Mouse (Mus musculus): ENCODE data around the gene Arpp19.

Gene Arpp19

DNA sequence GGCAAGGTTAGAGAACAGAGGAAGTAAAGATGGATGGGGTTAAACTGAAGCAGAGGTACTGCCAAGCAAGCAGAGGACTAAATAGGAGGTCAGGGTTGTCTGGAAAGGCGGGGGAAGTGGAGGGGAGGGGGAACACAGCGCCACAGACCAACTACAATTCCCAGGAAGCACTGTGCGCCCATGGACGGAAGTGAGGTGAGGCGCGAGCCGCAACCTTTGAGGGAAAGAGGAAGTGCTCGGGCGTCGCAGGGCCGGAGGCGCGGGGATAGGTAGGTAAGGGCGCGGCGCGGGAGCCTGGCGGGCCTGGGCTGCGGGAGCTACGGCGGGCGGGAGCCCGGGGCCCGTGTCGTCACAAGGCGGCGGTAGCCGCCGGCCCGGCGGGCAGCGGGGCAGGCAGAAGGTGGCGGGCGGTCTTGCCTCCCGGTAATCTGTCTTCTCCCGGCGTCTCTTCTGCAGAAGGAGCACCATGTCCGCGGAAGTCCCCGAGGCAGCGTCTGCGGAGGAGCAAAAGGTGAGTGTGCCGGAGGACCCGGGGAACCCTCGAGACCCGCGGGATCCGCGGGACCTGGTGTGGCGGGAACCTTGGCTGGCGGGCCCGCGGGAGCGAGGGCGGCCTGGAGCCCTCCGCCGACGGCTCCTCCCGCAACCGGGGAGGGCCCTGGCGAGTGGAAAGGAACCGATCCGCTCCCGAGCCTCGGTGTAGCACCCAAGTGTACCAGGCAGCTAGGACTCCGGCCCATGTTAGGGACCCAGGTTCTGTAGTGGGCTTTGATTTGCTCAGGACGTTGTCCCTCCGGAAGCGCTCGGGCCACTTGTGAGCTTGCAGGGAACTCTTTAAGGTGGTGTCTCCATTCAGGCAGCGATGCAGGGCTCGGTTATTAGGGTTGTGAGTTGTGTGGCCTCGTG is at the start of gene Arpp19:
Gene Arpp19, plus strand, starts transcription at position 164 of the 906 bp plus-strand sequence.
- peak; percentile 81 for DNase-seq

DNA sequence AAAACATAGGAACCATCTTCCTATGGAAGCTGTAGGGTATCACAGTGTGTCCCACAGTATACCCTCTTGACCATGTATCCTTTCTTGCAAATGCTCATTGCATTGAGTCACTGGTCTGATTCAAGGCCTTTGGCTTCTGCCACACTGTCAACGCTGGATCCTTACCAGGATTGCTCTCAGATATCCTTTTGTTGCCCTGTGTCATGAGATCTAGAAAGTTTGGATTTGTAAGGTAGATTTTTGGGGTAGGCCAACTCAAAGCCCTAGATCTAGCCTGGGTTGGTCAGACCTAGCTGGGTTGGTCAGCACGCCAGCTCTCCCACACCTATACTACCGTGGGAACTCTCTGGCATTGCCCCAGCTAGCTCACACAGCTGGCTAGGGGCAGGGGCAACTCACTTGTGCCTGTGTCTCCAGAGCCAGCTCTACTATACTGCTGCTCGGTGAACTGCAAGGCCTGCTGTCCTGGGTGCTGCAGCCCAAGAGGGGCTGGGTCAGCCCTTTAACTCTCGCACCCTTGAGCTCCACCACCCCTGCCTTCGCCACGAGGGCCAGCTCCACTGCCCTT is 48.4 kb upstream of the Arpp19 start:
- DNase-seq = no peak

DNA sequence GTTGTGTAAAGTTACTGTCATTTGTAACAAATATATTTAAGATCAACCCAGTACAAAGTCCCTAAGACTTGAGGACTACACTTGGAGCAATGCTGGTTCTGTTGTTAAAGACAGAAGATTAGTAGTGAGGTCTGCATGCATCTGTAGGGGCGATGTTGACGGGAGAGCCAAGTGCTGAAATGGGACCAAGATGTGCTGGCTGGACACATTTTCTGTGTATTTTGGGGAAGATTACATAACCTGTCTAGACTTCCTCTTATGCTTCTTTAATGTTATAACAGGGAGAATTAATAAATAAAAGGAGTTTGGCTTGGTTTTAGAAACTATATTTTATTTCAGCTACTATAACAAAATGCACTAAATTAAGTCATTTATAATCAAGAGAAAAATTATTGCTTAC is 47.4 kb upstream of the Arpp19 start:
- DNase-seq = no peak

DNA sequence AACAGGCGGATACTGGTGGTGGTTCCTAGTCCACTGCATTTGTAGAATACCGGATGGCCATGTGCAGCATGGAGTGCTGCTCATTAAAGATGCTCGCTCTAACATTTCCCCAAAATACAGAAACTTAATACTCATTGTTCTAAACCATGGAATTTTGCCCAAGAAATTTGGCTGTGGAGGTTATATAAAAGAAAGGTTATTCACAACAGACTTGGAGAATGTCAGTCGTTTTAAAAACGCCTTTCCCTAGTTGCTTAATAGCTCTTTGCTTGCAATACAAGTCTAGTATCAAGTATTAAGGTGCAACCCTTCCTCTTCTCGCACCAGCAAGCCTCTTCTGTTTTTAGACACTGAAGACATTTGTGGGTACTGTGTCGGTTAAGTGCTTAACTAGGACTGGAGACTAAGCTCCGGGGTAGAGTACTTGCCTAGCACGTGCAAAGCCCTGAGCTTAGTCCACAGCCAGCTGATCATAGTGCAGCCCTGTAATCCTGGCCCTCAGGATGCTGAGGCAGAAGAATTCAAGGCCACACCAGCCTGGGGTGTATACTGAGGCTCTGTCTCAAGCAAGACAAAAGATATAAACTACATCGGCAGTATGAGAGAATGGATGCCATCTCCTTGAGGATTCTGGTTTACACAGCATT is 42.7 kb upstream of the Arpp19 start:
- no peak for DNase-seq

DNA sequence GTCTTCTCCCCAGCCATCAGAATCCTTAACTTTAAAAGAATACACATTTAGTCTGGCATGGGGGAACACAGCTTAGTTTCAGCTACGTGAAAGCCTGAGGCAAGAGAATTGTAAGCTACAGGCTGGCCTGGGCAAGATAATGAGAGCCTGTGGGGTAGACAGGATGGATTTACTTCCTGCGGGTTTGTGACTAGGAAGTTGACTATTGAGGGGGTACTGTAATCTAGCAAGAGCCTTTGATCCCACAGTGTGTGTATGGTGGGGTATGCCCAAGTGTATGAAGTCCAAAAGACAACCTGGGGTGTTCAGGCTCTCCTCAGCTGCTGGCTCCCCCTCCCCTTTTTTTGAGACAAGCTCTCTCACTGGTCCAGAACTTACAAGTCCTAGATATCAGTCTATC is 41.1 kb upstream of the Arpp19 start:
- DNase-seq = no peak

DNA sequence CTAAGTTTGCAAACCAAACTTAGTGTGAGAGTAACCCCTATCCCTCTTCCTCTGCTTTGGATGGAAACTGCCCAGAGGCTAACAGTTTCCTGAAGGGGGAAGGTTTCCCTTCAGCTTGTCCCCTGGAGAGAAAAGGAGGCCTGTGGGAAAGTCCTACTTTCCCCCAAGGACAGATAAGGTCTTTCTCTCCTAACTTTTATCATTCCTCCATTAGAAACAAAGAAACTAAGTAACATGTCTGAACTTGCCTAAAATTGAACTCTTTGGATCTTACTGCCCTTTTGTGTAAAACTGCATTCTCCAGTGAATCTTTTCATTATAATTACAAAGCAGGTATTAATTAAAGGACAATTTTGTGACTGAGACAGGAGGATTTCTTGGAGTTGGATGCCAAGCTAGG is 39.4 kb upstream of the Arpp19 start:
- DNase-seq = no peak

DNA sequence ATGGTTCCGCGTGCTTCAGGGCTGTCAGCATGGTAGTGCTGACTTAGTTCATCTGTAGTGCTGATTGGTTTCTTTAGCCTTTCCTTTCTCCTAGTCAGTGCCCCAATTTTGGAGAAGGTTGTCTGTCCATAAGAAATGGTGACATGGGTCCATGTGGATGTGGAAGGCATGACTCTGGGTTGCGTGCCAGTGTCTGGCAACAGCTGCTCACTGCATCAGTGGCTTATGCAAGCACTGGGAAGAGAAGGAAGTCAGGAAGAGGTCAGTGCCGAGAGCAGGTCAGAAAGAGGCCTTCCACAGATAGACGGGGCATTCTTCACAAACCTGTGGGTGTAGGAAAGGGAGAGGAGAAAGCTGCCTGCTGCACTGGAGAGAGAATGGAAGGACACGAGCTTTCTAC is 36.4 kb upstream of the Arpp19 start:
- no peak for DNase-seq

DNA sequence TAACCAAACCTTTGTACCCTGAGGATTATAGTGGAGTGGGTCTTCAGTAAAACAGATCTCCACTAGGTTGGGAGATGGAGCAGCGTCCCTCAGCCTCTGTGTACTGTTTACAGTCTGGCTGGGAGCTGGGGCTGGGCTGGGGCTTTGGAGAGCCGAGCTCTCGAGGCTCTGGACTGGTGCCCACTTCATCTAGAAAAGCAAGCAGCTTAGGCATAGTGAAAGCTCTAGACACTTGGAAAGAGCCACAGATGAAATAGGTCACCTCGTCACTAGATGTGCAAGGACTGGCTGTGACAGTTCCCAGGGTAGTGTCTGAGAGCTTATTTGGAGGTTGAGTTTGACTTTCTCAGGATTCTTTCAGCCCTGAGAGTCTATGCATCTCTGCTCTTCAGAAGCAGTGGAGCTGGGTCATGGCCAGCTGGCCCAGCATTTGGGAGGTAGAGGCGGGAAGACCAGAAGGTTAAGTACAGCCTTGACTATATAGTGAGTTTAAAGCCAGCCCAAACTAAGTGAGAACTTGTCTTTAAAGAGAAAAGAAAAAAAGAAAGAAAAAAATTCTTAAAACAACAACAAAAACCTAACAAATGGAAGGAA is 35.7 kb upstream of the Arpp19 start:
- DNase-seq = peak; percentile 50

DNA sequence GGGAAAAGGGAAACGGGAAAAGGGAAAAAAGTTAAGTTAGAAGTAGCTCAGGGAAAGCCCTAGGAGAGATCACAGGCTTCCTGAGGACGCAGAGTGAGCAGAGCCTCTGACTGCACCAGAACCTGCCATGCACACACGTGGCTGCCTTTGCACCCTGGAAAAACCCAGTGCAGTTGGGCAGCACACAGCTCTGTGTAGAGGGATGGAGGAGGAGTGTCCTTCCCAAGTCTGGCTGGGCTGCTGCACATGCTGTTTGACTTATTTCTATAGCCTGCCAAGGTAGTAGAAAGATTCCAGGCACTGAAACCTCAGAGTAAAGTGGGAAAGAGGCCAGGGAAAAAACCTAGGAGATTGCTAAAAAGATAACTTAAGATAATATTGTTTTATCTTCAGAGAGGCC is 35.2 kb upstream of the Arpp19 start:
- DNase-seq = no peak

DNA sequence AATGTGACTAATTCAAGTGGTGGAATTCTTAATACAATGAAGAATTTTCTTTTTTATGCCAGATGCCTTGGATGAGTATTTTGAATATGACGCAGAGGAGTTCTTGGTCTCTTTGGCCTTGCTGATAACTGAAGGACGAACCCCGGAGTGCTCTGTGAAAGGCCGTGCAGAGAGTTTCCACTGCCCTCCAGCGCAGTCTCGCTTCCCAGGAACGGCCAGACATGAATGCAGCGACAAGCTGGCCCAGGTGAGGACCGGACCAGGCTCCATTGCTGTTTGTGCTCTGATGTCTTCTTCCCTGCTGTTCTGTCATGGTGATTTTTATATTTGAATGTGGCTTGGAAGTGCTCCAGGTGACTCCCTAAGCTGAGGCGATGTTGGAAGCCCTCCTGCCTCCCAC is 33.2 kb upstream of the Arpp19 start:
- no peak for DNase-seq

DNA sequence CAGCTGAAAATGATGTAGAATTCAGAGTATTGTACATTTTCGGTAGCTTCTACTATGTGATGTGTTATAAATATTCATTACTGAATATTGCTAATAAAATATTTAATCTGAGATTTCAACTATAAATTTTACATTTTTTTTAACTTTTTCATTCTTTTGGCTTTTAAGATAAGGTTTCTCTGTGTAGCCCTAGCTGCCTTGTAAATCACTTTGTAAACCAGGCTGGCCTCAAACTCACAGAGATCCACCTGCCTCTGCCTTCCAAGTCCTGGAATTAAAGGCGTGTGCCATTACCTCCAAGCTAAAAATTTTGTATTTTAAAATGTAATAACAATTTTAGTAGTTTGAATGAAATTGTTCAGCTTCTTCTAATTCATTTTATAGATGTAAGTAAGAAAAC is 20.8 kb upstream of the Arpp19 start:
- no peak for DNase-seq

DNA sequence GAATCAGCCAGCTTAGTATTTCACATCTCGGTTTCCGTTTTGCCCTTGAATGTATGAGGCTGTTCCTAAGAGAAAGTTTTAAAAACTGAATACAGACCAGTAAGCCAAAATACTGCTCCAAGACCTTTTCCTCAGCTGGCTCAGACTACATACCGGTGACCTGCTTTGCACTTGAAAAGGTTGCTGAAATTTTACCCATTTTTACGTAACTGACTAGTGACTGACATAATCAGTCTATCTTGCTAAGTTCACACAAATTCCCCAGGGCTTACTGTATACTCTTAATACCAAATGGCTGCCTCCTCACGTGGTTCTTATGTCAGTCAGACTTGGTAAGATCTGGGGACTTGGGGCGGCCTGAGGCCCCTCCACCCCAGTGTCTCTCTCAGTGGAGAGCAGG is 18.2 kb upstream of the Arpp19 start:
- DNase-seq = no peak

DNA sequence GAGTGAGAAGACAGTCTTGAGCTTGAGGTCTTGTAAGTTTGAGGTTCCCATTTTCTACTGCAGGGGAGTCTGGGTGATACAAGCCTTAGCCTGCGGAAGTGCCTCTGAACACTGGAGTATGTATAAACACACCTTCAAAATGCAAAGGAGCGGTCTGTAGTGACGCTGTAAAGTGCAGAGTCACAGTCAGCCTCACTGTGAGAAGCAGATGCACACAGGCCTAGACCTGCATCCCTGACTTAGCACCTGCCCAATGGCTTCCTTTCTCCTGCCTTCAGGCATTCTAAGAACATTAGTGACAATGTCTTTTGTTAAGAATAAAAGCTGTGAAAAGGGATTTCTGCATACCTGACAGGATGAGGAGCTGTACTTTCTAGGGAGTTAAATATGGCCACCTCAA is 17.8 kb upstream of the Arpp19 start:
- no peak for DNase-seq

DNA sequence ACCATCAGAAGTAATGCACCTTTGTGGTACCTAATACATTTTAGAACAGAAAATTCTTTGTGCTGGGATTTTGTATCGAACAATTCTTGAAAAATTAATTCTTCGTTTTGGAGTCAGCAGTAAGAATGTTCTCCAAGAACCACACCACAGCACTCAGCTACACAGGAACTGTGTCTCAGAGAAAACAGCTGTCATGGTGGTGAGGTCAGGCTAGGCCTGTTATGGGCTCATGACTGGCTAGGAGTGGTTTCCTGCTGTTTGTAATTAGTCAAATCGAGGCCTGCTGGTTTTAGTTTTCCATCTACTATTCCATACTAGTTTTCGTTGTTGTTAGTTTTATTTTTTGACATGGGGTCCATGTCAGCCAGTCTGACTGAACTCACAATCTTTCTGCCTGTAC is 16.9 kb upstream of the Arpp19 start:
- no peak for DNase-seq

DNA sequence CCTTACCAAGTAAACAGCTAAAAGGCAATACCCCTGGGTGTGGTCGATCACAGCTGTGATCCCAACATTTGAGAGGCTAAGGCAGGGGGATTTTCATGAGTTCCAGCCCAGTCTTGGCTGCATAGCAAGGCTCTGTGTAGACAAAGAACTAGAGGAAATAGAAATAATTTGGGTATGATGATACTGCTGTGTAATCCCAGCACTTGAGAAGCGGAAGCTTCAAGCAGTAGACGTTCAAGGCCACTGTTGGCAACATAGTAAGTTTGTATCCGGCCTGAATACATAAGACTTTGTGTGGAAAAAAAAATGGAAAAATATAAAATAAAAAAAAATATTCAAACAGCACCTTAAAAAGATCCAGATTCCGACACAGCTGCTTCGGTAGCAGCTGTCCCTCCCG is 14.9 kb upstream of the Arpp19 start:
- DNase-seq = no peak

DNA sequence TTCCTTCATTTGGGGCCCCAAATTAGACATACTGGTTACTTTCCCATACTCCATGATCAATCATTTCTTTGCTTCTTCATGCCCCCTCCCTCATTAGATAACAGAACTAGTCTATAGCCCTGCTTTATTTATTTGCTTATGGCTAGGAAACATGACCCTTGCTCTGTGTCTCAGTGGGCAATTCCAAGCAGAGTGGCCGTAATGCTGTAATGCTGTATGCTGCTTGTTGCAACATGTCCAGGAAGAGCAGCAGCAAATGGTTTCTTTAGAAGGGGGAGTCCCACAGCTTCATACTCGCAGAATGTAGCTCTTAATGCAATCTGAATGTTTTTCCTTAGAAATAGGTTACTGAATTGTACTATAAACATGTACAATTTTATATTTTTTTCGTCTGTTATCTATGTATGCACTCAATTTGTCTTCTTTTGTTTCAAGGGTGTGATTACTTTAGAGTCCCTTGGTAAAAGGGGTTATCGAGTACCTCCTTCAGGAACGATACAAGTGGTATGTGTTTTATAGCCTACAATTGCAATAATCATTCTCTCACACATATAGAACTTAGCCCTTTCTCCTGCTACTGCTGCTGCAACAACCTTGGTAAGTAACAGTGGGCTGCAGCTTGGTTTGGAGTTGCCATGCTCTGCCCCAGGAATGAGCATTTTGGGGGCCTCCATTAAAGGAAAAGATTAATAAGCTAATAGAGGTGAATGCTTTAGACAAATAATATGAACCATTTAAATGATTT is 14.1 kb upstream of the Arpp19 start:
- DNase-seq = no peak

DNA sequence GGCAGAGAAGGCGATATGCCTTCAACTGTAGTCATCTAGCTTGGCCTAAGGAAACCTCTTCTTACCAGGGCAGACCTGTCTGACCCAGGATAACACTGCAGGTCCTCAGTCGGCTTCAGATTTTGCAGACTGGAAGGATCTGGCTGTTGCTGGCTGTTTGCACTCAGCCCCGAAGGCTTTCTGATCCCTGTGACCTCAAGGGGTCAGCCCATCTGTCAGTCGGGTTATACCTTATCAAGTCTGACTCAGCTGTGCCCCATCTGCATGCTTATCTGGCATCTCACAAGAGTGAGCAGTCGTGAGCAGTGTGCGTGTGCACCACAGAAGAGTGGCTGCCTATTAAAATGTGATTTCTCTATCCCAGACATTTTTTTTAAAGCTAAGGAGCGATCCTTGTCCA is 13.3 kb upstream of the Arpp19 start:
- no peak for DNase-seq

DNA sequence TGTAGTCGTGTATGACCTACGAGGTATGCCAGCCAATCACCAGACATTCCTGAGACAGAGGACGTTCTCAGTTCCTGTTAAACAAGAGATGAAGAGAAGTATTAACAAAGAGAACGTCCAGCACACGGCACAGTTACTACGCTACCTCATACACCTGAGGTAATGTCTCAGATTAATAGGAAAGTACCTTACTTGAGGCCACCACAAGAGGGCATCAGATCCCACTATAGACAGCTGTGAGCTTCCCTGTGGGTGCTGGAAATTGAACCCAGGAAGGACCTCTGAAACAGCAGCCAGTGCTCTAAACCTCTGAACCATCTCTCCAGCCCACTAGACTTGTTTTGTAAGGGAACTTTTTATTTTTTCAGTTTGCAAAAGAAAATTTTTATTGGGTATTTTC is 11.7 kb upstream of the Arpp19 start:
- no peak for DNase-seq

DNA sequence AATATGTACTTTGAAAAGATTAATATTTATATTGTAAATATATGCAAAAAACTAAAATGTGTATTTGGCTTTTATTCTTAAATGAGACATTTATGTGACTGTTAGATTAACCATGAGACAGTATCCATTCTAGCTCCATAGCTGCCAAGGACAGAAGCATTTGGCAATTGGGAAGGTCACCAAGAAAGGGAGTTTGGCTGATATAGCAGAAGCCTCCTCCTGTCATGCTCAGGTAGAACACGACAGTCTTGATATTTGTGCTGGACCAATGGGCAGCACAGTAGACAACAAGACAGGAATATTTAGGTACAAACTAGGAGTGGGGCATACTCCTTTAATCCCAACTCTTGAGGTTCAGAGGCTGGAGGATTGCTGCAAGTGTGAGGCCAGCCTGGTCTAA is 5.0 kb upstream of the Arpp19 start:
- no peak for DNase-seq

DNA sequence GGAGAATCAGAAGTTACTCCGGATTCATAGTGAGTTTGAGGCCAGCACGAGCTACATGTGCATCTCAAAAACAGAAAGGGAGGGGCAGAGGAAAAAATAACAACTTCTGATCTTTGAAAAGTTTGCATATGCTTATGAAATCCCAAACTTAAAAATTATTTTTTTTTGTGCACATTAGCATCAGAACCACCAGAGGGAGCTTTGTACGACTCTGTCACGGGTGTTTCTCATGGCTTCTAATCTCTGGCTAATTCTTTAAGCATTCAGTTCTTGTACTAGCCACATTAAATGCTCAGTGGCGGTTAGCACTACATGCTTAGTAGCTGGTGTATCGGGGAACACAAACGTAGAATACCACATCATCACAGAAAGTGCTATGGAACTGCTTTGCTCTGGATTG is 4.3 kb upstream of the Arpp19 start:
- DNase-seq = no peak

DNA sequence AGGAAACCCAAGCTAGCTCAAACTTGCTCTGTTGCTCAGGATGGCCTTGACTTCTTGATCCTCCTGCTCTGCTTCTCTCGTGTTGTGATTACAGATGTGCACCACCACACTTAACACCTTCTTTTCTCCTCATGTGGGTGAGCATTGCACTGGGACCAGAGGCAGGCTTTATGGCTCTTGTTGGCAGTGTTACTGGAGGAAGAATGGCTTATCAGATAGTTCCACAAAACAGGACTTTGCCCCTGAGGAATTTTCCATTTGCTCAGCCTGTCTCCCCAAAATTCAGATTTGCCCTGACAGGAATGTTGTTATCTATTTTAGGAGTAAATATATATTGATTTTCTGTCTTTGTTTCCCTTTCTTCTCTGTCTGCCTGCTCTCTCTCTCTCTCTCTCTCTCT is 2.7 kb upstream of the Arpp19 start:
- no peak for DNase-seq

DNA sequence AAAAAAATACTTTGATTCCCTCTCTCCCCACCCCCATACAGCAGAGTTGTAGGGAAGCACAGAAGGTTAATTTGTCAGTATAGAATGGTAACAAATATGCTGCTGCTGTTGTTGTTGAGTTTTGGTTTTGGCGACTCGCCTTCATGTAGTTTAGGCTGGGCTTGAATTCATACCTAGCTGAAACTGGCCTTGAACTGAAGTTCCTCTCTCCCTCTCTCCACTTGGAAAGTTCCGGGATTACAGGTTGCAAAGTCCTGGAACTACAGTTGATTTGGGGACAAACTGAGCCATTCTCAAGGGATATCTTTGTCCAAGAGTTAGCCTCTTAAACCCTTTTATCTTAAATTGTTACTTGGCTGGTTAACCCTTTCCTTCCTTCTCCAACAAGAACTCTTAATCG is 1.5 kb upstream of the Arpp19 start:
- no peak for DNase-seq

DNA sequence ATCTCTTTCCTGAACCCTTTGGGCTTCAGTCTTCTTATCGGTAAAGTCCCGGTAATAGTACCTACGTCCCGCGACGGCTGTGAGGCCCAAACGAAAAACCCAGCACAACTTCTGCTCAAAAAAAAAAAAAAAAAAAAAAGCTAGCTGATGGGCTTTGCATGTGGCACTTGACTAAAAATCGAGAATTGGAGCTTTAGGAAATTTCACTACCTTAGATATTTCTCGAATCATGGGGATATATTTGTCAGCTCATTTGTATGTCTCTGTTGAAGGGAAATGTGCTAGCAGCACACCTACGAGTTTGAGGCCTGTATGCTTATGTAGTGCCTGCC is 909 bp downstream of the Arpp19 start:
- DNase-seq = no peak
